Mouse (Mus musculus): ENCODE data around the gene Cnnm2.

Cnnm2 gene

GRCm38 (mm10) chr19:46794181-46794580 is 32.8 kb downstream of the Cnnm2 start:
- no peak for DNase-seq (ENCODE audit: extremely low read depth, low read depth)

- no peak for DNase-seq (ENCODE audit: extremely low read depth, low read depth)
Observed at GRCm38 (mm10) chr19:46799903-46800583, 38.6 kb downstream of the Cnnm2 start.

- no peak for DNase-seq (ENCODE audit: extremely low read depth, low read depth)
Observed at GRCm38 (mm10) chr19:46801492-46801891, 40.1 kb downstream of the Cnnm2 start.

- no peak for DNase-seq (ENCODE audit: extremely low read depth, low read depth)
Observed at GRCm38 (mm10) chr19:46802306-46802705, 40.9 kb downstream of the Cnnm2 start.

- no peak for DNase-seq (ENCODE audit: extremely low read depth, low read depth)
Observed at GRCm38 (mm10) chr19:46803732-46804131, 42.3 kb downstream of the Cnnm2 start.

GRCm38 (mm10) chr19:46804751-46805150 is 43.4 kb downstream of the Cnnm2 start:
- no peak for DNase-seq (ENCODE audit: extremely low read depth, low read depth)

- no peak for DNase-seq (ENCODE audit: extremely low read depth, low read depth)
Observed at GRCm38 (mm10) chr19:46805933-46806688, 44.7 kb downstream of the Cnnm2 start.

- no peak for DNase-seq (ENCODE audit: extremely low read depth, low read depth)
Observed at GRCm38 (mm10) chr19:46808261-46808660, 46.9 kb downstream of the Cnnm2 start.

GRCm38 (mm10) chr19:46809031-46809430 is 47.6 kb downstream of the Cnnm2 start:
- no peak for DNase-seq (ENCODE audit: extremely low read depth, low read depth)

GRCm38 (mm10) chr19:46819276-46819675 is 57.9 kb downstream of the Cnnm2 start:
- no peak for DNase-seq (ENCODE audit: extremely low read depth, low read depth)

- DNase-seq (ENCODE audit: extremely low read depth, low read depth) = no peak
Observed at GRCm38 (mm10) chr19:46822491-46822890, 61.1 kb downstream of the Cnnm2 start.

- DNase-seq (ENCODE audit: extremely low read depth, low read depth) = no peak
Observed at GRCm38 (mm10) chr19:46823759-46824158, 62.4 kb downstream of the Cnnm2 start.

GRCm38 (mm10) chr19:46824867-46825266 is 63.5 kb downstream of the Cnnm2 start:
- no peak for DNase-seq (ENCODE audit: extremely low read depth, low read depth)

GRCm38 (mm10) chr19:46827654-46828165 is 66.3 kb downstream of the Cnnm2 start:
- no peak for DNase-seq (ENCODE audit: extremely low read depth, low read depth)

- no peak for DNase-seq (ENCODE audit: extremely low read depth, low read depth)
Observed at GRCm38 (mm10) chr19:46828961-46829360, 67.6 kb downstream of the Cnnm2 start.

- no peak for DNase-seq (ENCODE audit: extremely low read depth, low read depth)
Observed at GRCm38 (mm10) chr19:46831381-46831780, 70.0 kb downstream of the Cnnm2 start.

GRCm38 (mm10) chr19:46834301-46834700 is 72.9 kb downstream of the Cnnm2 start:
- no peak for DNase-seq (ENCODE audit: extremely low read depth, low read depth)

- DNase-seq (ENCODE audit: extremely low read depth, low read depth) = no peak
Observed at GRCm38 (mm10) chr19:46835339-46835738, 73.9 kb downstream of the Cnnm2 start.

GRCm38 (mm10) chr19:46836085-46836484 is 74.7 kb downstream of the Cnnm2 start:
- no peak for DNase-seq (ENCODE audit: extremely low read depth, low read depth)

GRCm38 (mm10) chr19:46837290-46838079 is 76.1 kb downstream of the Cnnm2 start:
- DNase-seq (ENCODE audit: extremely low read depth, low read depth) = no peak

- DNase-seq (ENCODE audit: extremely low read depth, low read depth) = no peak
Observed at GRCm38 (mm10) chr19:46841016-46841415, 79.6 kb downstream of the Cnnm2 start.

- no peak for DNase-seq (ENCODE audit: extremely low read depth, low read depth)
Observed at GRCm38 (mm10) chr19:46843030-46843429, 81.6 kb downstream of the Cnnm2 start.
